Mouse (Mus musculus): ENCODE data around the gene Slc44a5. TPM values are rescaled to one million over a fixed set of nuclear protein-coding genes. Genes with fewer than 3 reads are reported as not detected.
A peak's percentile ranks its signal among the peaks of the same experiment; 100 is the strongest.
"Not testable (repeated sequence)": the region's sequence is repeated elsewhere in the genome, so short reads cannot be mapped to it uniquely, and the experiment has no call there.

The Slc44a5 gene
- polyA plus RNA-seq, 1 experiment from 2014 or later, result 0.05 TPM

GRCm38 (mm10) chr3:154093745-154094322 is 120.6 kb downstream of the Slc44a5 start:
- DNase-seq (ENCODE audit: low spot score), result peak; percentile 48

DNA sequence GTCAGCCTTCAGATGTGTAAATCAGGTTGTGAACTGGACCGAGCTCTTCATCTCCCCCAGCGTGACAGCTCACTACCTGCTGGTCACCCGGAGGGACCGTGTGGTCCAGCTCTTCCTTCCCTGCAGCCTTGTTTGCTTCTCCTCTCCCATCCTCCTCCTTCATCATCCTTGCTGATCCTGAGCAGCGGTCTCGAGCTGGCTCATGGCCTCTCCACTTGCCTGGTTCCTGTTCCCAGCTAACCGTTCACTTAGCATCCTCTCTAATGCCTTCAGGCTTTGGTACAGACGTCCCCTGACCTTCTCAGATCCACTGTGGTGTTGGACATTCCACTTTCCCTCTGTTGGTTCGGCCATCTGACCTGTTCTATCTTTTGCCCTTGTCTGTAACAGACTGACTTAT is 128.4 kb downstream of the Slc44a5 start:
- no peak for DNase-seq (ENCODE audit: low spot score)

DNA sequence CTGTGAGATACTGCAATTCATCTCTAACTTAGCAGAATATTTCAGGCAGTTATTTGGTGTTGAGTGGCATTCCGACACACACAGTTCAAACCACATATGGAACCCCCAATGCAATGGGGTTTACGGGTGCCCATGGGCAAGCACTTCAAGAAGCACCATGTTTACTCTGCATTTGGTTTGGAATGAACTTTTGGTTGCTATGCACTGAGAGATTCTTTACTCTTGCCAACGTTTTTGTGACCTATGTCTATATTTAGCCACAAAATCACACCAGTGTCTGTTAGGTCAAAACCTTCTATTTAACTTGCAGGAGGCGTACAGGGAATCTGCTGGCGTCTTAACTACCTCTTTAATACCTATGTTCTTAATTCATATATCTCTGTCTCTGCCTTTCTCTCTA is 137.3 kb downstream of the Slc44a5 start:
- no peak for DNase-seq (ENCODE audit: low spot score)

- DNase-seq (ENCODE audit: low spot score), result no peak
These were observed 138.0 kb downstream of the Slc44a5 start for GRCm38 (mm10) chr3:154111221-154111620.

DNA sequence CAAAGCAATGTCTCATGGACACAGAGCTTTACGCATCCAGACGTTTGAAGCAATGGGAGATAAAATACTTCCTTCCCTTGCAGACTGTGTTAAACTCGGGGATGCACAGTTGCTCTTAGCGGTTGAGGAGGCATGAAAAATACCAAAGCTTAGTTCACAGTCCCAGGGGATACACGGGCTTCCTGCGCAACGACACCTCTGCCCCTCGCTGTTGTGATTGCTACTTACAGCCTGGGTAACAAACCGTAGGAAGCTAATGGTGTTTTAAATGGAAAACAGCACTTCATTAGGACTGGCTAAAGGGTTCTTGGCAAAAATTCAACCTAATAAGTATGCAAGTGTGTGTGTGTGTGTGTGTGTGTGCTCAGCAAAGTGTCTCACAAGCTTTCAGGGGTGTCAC is 141.8 kb downstream of the Slc44a5 start:
- no peak for DNase-seq (ENCODE audit: low spot score)

GRCm38 (mm10) chr3:154115478-154115877 is 142.2 kb downstream of the Slc44a5 start:
- DNase-seq (ENCODE audit: low spot score), result no peak

DNA sequence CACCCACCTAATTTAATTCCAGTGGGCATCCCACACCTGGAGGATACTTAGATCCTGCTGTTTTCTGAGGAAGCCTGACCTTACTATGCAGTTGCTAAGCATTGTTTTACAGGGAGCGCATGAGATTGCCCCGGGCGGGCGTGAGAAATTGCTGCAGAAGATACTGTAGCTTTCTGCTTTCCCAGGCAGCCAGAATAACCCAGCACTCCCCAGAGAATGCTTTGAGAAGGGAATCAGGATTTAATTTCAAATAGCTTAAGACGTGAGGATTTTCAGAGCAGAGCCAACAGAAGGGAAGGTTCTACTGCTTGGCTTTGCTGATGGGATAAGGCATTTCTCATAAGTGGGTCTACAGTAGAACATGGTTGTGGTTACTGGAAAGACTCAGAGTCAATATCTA is 142.8 kb downstream of the Slc44a5 start:
- no peak for DNase-seq (ENCODE audit: low spot score)

GRCm38 (mm10) chr3:154118992-154119603 is 145.9 kb downstream of the Slc44a5 start:
- no peak for DNase-seq (ENCODE audit: low spot score)

- DNase-seq (ENCODE audit: low spot score), result no peak
These were observed 149.3 kb downstream of the Slc44a5 start for GRCm38 (mm10) chr3:154122531-154122930.

GRCm38 (mm10) chr3:154124890-154125575 is 151.8 kb downstream of the Slc44a5 start:
- no peak for DNase-seq (ENCODE audit: low spot score)

DNA sequence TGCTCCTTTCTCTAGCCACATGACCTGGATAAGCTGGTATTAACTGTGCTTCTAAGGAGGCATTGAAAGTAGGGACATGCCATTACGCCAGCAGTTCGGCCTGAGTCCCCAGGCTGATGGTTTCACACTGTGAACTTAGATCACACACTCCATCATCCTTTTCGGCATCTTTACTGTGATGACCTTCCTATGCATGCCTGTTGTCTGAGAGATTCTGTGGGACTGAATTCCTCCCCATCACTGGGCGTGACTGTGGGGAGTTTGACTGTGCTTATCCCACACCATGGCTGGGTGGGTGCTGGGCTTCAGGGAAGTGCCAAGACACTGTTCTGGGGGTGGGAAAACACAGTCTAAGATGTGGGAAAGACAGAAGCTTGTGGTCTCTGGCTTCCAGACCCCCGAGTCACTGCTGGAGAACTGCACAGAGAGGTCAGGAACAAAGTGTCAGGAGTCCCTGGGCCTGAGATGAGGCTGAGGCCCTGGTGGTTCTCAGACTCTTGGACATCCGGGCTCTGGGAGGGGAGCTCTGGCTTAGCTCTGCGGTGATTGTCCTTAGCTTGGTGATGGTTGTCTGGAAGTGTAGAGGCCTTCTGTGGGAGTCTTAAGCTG is 152.6 kb downstream of the Slc44a5 start:
- no peak for DNase-seq (ENCODE audit: low spot score)

- DNase-seq (ENCODE audit: low spot score), result no peak
These were observed 154.0 kb downstream of the Slc44a5 start for GRCm38 (mm10) chr3:154127246-154127645.

- no peak for DNase-seq (ENCODE audit: low spot score)
These were observed 155.8 kb downstream of the Slc44a5 start for GRCm38 (mm10) chr3:154129036-154129435.

DNA sequence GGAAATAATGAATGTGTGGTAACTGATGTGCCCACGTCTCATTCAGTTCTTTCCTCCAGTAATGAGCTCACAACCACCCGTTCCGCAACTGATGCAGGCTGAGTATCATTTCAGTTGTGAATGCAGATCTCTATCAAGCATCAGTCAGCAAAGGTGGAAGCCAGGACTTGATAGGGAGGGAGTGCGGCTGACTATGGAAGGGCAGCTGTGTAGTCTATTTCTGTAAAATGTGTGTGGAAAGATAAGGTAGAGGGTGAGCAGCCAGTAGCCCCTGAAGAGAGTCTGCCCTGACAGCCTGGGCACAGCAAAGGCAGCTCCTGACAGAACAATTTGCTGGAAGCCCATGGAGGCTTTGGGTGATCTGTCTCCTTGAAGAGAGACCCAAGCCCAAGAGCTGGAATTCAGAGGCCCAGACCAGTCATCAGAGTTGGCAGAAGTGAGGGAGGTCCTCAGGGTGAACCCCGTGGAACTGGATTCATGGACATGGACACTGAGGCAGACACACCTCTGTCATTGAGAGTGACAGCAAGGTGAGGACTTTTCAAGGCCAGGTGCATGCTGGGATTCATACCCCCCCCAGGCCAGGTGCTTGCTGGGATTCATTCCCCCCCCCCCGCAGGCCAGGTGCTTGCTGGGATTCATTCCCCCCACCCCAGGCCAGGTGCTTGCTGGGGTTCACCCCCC is 157.3 kb downstream of the Slc44a5 start:
- DNase-seq (ENCODE audit: low spot score), result no peak

DNA sequence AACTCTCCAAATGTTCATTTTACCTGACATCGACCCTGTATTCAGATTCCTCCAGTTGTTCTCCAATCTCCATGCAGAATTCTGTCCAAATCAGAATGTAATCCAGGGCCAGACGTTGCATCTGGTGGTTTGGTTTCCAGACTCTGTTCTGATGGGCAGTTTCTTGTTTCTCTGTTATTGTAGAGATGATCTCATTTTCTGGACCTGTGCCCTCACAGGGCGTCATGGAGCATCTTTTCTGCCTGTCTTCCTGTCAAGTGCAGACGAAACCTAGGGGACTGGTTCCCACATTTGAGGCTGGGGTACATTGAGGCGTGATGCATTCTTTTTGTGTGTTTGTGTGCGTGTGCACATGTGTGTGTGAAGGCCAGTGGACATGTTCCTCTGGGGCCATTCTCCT is 160.8 kb downstream of the Slc44a5 start:
- no peak for DNase-seq (ENCODE audit: low spot score)

GRCm38 (mm10) chr3:154134701-154135100 is 161.5 kb downstream of the Slc44a5 start:
- DNase-seq (ENCODE audit: low spot score), result no peak

DNA sequence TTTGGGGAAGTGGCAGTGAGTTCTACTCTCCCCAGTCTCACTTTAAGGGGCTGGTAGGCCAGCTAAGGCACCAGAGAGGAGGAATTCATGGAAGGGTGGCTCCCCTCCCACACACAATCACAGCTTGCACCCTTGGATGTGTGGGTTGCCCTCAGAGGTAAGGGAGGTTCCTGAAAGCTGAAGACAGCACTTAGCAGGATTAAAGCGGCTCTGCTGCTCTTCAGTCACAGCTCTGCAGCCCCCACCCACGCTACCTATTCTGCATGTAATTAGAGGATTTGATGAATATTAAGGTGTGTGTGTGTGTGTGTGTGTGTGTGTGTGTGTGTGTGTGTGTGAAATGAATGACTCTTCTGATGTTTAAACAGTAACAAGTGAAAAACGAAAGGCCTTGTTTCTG is 163.3 kb downstream of the Slc44a5 start:
- no peak for DNase-seq (ENCODE audit: low spot score)

GRCm38 (mm10) chr3:154141346-154141745 is 168.1 kb downstream of the Slc44a5 start:
- DNase-seq (ENCODE audit: low spot score), result no peak

- no peak for DNase-seq (ENCODE audit: low spot score)
These were observed 169.4 kb downstream of the Slc44a5 start for GRCm38 (mm10) chr3:154142618-154143017.

GRCm38 (mm10) chr3:154145750-154146149 is 172.5 kb downstream of the Slc44a5 start:
- no peak for DNase-seq (ENCODE audit: low spot score)

DNA sequence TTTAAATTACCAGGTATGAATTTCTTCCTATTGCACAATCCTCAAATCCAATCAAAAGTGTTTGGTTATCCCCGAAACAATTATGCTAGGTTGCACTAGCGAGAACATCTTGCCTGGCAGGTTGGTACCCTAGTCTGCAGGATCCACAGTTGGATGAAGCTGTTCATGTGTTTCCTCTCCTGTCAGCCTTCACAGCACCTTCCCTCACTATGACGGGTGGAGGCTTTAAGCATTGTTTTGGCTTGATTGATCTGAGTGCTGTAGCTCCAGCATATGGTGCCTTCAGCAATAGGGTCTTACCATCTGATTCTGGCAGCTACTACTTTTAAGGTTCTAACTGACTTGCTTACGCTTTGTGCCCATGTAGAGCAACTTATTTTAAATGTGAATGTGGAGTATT is 176.5 kb downstream of the Slc44a5 start:
- no peak for DNase-seq (ENCODE audit: low spot score)

DNA sequence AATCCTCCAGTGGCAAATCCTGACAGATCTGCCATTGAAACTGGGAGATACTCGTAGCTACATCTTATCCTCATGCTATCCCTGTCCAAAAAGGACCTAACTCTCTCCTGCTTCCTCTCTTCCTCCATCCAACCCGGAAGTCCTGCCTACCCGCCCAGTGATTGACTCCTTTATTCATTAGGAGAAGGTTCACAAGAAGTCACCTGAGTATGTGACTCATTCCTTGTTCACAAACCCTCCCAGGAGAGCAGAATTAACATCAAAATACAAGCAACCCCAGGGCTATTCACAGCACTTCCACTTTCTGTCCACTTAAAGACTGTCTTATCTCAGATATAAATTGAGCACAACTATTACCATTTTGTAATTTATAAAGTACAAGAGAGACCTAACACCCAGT is 180.3 kb downstream of the Slc44a5 start:
- not testable (repeated sequence) for DNase-seq (ENCODE audit: low spot score)

Measured in thymus, postnatal 0 days (tissue).